Mouse (Mus musculus) liver, embryonic 14.5 days (tissue): ENCODE measurements at regions not wholly inside any gene's neighbourhood (a gene's known extent, or its start where the extent isn't known, plus 50 kb on each side); places are given as distances from the start of the nearest gene placed in this dataset.

ENCODE experiments used
- ATAC-seq: fragments of 200-750 bp; cut with Nextera tagmentation; 2 replicates; pipeline ENCODE4 v1.8.0; 2017; ENCODE audit warnings: moderate number of reproducible peaks, mild to moderate bottlenecking, moderate library complexity; ENCODE audit not compliant: insufficient read depth
- DNase-seq, 3 experiments: peaks; one replicate each; pipeline ENCODE4 v3.0.0-alpha.2; 2012 to 2013; ENCODE audit warnings: low read depth in 3 of 3, low spot score in 3 of 3
- H3K27ac ChIP-seq: fragments of 300-500 bp; sonication (generic); 2 replicates; pipeline ENCODE4 v1.5.1; 2014; ENCODE audit warnings: moderate library complexity, mild to moderate bottlenecking, control low read depth, inconsistent platforms
- H3K27me3 ChIP-seq: fragments of 300-500 bp; sonication (generic); 2 replicates; pipeline ENCODE4 v1.6.1; 2014; ENCODE audit warnings: mild to moderate bottlenecking, low read length, moderate library complexity; ENCODE audit not compliant: control insufficient read depth, insufficient read depth
- H3K36me3 ChIP-seq: fragments of 300-500 bp; sonication (generic); replicated peaks from 2 replicates; pipeline ENCODE4 v1.6.1; 2014; ENCODE audit warnings: low read depth; ENCODE audit not compliant: control insufficient read depth, insufficient read depth
- H3K4me1 ChIP-seq, 2 experiments: fragments of 200-500 bp in 1 of 2; fragments of 300-500 bp in 1 of 2; sonication (generic) in 1 of 2; replicated peaks; 2 replicates each; pipeline ENCODE4 v1.6.1; 2012 to 2014; ENCODE audit warnings: antibody characterized with exemption in 1 of 2, inconsistent platforms in 1 of 2, low read length in 1 of 2; ENCODE audit not compliant: control insufficient read depth in 2 of 2, insufficient read depth in 2 of 2
- H3K4me2 ChIP-seq: fragments of 300-500 bp; sonication (generic); 2 replicates; pipeline ENCODE4 v1.6.1; 2014; ENCODE audit warnings: low read depth, mild to moderate bottlenecking, control low read depth, moderate library complexity
- H3K4me3 ChIP-seq, 2 experiments: fragments of 200-500 bp in 1 of 2; fragments of 300-500 bp in 1 of 2; sonication (generic) in 1 of 2; 2 replicates each; pipeline ENCODE4 v1.5.1; 2012 to 2014; ENCODE audit warnings: low read depth in 2 of 2, low read length in 2 of 2, mild to moderate bottlenecking in 2 of 2, control low read depth in 1 of 2, inconsistent platforms in 1 of 2, moderate library complexity in 1 of 2; ENCODE audit not compliant: insufficient read depth in 1 of 2
- H3K9ac ChIP-seq: fragments of 300-500 bp; sonication (generic); replicated peaks from 2 replicates; pipeline ENCODE4 v1.6.1; 2014; ENCODE audit warnings: mild to moderate bottlenecking, control low read depth, moderate library complexity
- H3K9me3 ChIP-seq: fragments of 300-500 bp; sonication (generic); 2 replicates; pipeline ENCODE4 v1.6.1; 2016; ENCODE audit warnings: low read length, mixed read lengths; ENCODE audit not compliant: control insufficient read depth
- CTCF ChIP-seq: IDR thresholded peaks from 2 replicates; pipeline ENCODE4 v1.5.1; 2016; ENCODE audit warnings: antibody characterized with exemption, low read depth, control low read depth
- EP300 ChIP-seq: IDR thresholded peaks from 2 replicates; pipeline ENCODE4 v1.6.1; 2016; ENCODE audit warnings: antibody characterized with exemption, low read depth
- WGBS: fragments of 180-500 bp; shearing (Covaris S2); extraction: QIAGEN DNeasy Blood & Tissue Kit; methylation state at CpG from one replicate; pipeline ENCODE4 v1.1.7; 2014; ENCODE audit not compliant: insufficient replicate concordance; 5-methylcytosine and 5-hydroxymethylcytosine counted together

DNA sequence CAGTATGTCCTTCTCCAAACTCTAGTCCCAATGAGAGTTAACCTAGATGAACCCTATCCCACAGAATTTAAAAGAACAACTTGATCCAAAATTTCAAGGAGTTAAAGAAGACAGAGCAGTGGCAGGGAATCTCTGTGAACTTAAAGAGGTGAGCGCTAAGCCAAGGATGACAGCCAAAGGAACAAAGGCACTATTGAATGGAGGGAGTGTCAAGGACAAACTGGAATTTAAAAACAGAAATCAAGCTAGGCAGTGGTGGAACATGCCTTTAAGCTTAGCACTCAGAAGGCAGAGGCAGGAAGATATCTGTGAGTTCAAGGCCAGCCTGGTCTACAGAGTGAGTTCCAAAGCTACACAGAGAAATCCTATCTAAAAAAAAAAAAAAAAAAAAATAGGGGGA is 316.2 kb upstream of the Atp11b start:
- Histone ChIP-seq H3K36me3 (no peaks in the 10 kb centered on the region), H3K4me1 (no peaks in the 10 kb centered on the region), H3K27ac (no peak overlapping the region), H3K9ac (no peak overlapping the region), H3K4me3 (no peak overlapping the region), H3K9me3 (no peaks in the 10 kb centered on the region), H3K4me2 (no peak overlapping the region), H3K27me3 (no peaks in the 10 kb centered on the region)
- 76% methylated on average over 1 of the region's 1 CpGs for WGBS
- DNase-seq (no peak), ATAC-seq (no peak)
- TF ChIP-seq CTCF = no peak
- no peak for TF ChIP-seq EP300

DNA sequence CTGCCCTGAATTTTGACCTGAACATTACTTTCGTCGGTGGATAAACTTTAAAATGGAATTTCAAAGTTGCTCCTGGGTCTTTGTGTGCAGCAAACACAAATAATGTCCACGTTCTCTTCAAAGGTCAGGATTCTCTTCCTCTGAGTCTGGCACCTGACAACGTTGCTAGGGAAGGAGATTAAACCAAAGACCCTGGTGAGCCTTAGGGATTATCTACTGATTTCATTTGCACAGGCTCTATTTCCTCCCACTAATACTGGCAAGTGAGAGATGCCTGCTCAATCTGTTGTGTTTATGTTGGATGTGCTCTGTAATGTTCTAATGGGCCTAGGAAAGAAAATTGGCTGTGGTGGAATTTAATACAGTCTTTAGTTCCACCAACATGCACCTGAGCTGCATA is 291.0 kb upstream of the Atp11b start:
- H3K4me3 ChIP-seq = no peak overlapping the region
- H3K36me3 ChIP-seq = no peaks in the 10 kb centered on the region
- no peak overlapping the region for H3K4me2 ChIP-seq
- H3K9me3 ChIP-seq = no peaks in the 10 kb centered on the region
- no peak for DNase-seq
- no peaks in the 10 kb centered on the region for H3K27me3 ChIP-seq
- H3K27ac ChIP-seq = no peak overlapping the region
- TF ChIP-seq EP300 (no peak), CTCF (no peak)
- no peak overlapping the region for H3K9ac ChIP-seq
- WGBS = 33% methylated on average over 4 of the region's 4 CpGs
- no peaks in the 10 kb centered on the region for H3K4me1 ChIP-seq
- ATAC-seq = no peak

DNA sequence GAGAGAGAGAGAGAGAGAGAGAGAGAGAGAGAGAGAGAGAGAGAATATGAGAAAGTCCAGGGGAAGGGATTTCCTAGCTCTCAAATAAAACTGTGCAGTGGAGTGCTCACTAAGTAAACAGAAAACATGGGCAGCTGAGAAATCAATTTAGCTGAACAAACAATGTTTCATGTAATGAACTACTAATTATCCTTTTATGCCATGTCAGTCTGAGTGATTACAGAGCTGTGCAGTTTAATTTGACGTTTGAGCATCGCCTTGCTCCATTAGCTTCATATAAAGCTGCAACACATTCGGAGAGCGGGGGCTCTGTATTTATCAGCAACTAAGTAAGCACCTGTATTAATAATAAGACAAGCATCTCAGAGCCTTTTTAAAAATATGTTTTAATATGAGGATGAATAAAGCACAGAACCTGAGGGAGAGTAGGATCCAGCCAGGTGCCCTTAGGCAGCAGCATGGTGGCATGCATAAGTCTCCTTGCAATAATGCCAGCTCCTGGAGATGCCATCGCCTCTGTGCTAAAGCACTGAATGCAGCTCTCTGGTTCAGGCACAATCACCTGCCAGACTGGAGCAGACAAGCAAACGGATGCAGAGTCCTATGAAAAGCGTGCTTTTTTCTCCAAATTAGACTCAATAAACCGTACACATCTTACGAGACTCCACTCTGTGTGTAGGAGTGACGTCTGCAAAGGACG is 289.5 kb upstream of the Atp11b start:
- Histone ChIP-seq H3K36me3 (no peaks in the 10 kb centered on the region), H3K9ac (no peak overlapping the region), H3K4me1 (no peaks in the 10 kb centered on the region), H3K4me2 (no peak overlapping the region), H3K9me3 (no peaks in the 10 kb centered on the region), H3K27ac (no peak overlapping the region), H3K4me3 (no peak overlapping the region), H3K27me3 (no peaks in the 10 kb centered on the region)
- TF ChIP-seq CTCF (no peak), EP300 (no peak)
- no peak for DNase-seq
- ATAC-seq = no peak
- 67% methylated on average over 11 of the region's 11 CpGs for WGBS

DNA sequence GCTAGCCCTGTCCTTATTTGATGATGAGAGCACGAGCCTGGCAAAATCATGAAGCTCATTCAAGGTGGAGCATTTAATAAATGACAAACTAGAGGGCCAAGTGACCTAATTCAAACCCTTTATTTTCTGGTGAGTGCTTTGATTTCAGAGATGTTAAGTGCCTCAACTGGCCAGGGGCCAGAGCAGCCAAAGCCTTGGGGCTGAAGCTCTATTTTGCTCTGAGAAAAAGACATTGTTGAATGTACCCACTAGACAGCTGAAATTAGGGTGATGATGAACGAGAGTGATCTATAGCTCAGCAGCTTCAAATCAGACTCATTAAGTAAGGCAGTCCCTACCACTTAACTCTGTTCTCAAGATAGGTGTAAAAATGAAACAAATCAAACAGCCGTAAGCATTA is 287.9 kb upstream of the Atp11b start:
- DNase-seq (no peak), ATAC-seq (no peak)
- Histone ChIP-seq H3K9ac (no peak overlapping the region), H3K27me3 (no peaks in the 10 kb centered on the region), H3K27ac (no peak overlapping the region), H3K4me3 (no peak overlapping the region), H3K4me2 (no peak overlapping the region), H3K9me3 (no peaks in the 10 kb centered on the region), H3K36me3 (no peaks in the 10 kb centered on the region), H3K4me1 (no peaks in the 10 kb centered on the region)
- TF ChIP-seq EP300 (no peak), CTCF (no peak)
- WGBS = 41% methylated on average over 3 of the region's 3 CpGs

DNA sequence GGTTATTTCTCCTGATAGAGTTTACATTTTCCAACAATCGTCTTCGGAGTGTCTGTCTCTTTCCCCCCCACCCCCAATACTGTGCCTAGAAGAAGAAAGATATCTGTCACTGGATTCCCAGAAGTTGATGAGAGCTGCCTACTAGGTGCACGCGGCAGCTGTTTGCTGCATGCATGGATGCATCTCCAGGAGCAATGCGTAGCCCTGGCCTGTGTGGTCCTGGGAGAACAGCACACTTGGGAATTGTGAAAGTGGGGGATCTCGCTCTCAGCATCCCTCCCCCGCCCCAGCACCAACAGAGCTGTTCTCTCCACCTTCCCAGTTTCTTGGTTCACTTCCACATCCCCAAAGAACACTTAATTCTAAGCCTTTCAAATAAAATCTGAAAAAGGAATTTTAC is 280.6 kb upstream of the Atp11b start:
- Histone ChIP-seq H3K9ac (no peak overlapping the region), H3K4me2 (no peak overlapping the region), H3K4me3 (no peak overlapping the region), H3K4me1 (no peaks in the 10 kb centered on the region), H3K27ac (no peak overlapping the region), H3K36me3 (no peaks in the 10 kb centered on the region), H3K9me3 (no peaks in the 10 kb centered on the region), H3K27me3 (no peaks in the 10 kb centered on the region)
- DNase-seq = no peak
- no peak for ATAC-seq
- TF ChIP-seq CTCF (no peak), EP300 (no peak)
- WGBS = 70% methylated on average over 7 of the region's 7 CpGs
